Mouse (Mus musculus) embryo, embryonic 9.5 days (tissue): ENCODE measurements around the gene Bbof1.

Experiments
- DNase-seq: peaks from one replicate; pipeline ENCODE4 v3.0.0-alpha.2; 2017; ENCODE audit errors: extremely low spot score

Gene Bbof1

DNA sequence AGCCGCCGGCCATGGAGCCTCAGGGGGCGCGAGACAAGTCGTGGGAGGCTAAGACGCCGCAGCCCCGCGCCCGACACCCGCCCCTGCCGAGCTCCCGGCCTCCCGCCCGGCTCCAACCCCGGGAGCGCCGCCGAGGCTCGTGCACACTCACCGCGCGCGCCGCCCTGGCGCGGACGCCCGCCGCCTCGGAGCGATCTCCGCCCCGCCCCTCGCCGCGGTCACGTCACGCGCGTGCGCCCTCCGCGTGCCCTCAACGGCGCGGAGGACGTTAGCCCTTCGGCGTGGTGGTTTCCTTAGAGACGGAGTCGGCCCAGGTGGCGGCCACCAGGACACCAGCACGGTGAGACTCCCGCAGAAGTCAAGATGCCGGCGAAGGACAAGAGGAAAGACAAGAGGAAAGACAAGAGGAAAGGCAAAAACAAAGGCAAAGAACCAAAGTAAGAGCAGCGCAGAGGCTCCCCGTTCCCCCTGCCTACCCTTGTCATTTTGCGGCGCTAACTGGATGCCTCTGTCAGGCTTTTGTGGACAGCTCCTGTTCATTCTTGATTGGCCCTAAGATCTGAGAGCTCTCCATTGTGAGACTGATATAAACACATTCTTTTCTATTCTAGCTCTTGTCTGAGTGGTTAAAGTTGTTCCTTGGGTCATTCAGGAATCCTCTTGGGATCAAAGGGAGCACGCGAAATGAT lies at the start of gene Bbof1, which contains the start of gene Entpd5:
TSS of gene Bbof1 (plus strand) at position 253 of the 689 bp plus-strand sequence.
TSS of gene Entpd5 (minus strand) at position 211 of the 689 bp plus-strand sequence.
- DNase-seq: peak; percentile 86

DNA sequence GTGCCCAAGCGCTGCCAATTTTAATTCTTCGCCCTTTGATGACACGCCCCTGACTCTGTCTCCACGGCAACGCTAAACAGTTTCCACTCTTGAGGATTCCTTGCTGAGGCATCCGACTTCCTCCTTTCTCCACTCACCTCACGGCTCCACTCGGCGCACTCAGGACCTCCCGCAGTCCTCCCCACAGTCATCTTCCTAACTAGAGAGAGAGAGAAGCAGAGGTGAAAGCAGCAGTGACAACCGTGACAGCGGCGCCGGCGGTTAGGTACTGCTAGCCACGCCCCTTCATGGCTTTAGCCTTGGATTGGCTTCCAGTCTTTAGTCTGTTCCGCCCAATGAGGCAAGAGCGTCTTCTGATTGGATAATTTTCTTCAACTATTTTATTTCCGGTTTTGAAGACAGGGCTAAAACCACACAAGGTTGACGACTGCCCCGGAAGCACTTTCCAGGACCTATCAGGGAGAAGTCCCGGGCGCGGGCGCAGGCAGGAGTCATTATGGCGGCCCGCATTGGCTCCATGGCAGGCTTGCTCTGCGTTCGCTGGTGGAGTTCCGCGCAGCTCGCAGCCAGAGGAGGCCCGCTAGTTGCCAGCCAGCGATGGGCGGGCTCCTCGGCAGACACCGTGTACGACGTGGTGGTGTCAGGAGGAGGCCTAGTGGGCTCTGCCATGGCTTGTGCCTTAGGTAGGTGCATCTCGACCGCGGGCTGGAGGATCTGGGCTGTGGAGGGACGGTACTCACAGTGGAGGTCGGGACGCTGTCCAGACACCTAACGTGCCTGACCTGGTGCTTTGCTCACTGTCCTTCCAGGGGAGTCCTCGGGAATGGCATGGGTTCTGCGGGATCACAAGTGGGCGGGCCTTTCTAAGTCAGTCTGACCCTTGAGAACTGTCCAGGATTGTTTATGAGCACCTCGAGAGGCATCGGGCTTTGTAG lies 47.0 kb upstream of the Bbof1 start, which contains the start of the genes Coq6 and Fam161b:
TSS of gene Coq6 (plus strand) at position 103 of the 935 bp plus-strand sequence.
TSS of gene Fam161b (minus strand) at position 279 of the 935 bp plus-strand sequence.
- DNase-seq: peak; percentile 90

- DNase-seq: no peak
Observed at GRCm38 (mm10) chr12:84362872-84363271, 46.0 kb upstream of the Bbof1 start.

GRCm38 (mm10) chr12:84364291-84364690 lies 44.6 kb upstream of the Bbof1 start:
- no peak for DNase-seq

DNA sequence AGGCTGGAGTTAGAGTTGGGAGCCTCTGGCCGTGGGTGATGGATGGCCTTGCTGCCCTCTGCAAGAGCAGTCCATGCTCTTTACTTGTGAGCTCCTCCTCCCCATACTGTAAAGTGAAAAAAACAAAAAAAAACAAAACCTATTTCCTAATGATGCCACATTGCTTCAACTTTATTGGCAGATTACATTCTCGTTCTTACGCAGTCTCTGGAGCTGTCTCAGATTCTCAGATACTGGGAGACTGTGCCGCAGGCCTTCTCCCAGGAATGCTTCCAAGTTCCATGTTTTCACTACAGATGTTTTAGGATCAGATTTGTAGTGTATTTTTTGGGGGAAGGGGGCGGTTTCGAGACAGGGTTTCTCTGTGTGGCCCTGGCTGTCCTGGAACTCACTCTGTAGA lies 43.7 kb upstream of the Bbof1 start:
- DNase-seq: no peak

GRCm38 (mm10) chr12:84366971-84367370 lies 41.9 kb upstream of the Bbof1 start:
- DNase-seq: no peak

- DNase-seq: no peak
Observed at GRCm38 (mm10) chr12:84371647-84372046, 37.2 kb upstream of the Bbof1 start.

GRCm38 (mm10) chr12:84373831-84374481 lies 34.9 kb upstream of the Bbof1 start:
- DNase-seq: no peak

DNA sequence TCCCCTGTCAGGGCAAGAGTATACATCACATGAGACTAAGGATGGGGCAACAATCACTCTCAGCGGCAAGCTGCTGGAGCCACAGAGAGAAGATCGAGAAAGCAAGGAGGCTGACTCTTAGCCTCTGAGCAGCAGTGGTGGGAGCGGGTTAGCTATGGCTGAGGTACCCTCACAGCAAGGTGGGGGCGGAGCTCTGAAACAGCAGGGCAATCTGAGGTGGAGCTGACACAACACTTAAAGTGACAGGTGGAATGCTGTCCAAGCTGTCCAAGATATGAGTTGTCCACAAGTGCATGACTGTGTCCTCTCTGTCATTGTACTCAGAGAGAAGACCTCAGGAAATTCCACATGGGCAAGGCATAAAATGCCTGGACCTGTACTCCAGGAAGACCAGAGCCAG lies 26.5 kb upstream of the Bbof1 start:
- DNase-seq: no peak

DNA sequence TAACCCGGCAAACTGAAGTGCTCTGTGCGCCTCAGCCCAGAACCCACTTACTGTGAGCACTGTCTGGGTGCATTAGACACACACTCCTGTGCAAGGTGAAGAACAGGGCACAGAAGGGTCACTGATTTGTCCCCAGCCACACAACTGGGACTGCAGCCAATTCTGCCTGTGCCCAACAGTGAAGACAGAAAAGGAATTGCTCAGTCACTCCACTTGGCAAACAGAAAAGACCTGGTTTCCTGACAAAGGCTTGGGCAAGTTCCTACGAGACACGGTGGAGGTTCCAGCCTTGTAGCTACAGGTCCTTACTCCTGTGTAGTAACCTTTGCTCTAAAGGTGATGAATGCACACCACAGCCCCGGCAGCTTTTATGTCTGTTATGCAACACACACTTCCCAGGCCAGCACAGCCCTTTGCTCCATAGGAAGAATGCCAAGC lies 24.2 kb upstream of the Bbof1 start:
- DNase-seq: no peak

- DNase-seq: no peak
Observed at GRCm38 (mm10) chr12:84385408-84385807, 23.5 kb upstream of the Bbof1 start.

- DNase-seq: no peak
Observed at GRCm38 (mm10) chr12:84388097-84388496, 20.8 kb upstream of the Bbof1 start.

DNA sequence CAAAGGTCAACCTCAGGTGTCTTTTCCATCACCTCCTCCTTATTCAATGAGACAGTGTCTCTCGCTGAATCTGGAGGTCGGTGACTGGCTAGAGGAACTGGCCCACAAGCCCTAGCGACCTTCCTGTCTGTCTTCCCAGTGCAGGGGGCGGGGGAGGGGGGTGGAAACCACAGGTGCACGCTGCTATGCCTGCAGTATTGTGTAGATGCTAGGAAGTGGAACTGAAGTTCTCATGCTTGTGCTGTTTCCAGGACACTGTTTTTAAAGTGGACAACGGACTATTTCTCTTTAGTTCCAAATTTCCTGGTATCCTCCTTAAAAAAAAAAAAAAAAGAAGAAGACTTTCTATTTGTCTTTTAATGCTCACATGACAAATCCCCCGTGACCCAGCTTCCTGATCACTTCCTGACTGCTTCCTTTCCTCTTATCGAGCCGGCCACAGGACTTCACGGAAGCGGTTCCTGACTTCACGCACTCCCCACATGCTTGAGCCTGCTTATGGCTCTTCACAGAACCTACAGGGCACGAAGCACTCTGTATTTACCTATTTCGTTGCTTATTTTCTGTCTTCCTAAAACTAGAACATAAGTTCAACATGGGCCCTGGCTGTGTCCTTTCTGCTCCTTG lies 20.0 kb upstream of the Bbof1 start:
- no peak for DNase-seq

DNA sequence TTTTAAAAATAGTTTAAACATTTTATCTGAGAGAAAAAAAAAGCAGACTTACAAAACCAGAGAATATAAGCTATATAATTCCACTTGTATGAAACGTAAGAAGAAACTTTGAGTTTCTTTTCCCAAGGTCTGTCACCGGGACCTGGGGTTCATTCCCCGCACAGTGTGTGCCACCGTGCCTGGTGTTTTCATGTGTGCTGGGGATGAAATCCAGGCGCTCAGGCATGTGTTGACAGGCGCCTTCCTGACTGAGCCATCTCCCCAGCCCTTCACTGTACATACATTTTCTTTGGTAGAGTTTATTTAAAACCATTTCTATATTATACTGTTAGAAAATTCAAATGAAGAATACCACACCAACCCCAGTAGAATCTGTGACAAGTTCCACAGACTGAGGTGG lies 18.5 kb upstream of the Bbof1 start:
- no peak for DNase-seq

GRCm38 (mm10) chr12:84392681-84393080 lies 16.2 kb upstream of the Bbof1 start:
- no peak for DNase-seq

DNA sequence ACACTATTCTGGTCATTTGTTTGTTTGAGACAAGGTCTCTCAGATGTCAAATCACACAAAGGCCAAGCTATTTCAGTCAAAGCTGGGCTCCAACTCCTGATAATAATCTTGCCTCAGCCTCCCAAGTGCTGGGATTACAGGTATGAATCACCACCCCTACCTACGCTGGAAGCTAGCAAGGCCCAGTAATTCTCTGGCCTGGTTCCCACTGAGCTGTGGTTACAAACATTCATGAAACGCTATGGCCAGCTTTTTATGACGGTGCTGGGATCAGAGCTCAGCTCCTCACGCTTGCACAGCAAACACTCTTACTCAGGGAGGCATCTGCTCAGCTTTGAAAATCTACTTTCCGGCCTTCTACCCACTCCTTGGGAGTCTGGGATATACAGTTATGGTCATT lies 15.0 kb upstream of the Bbof1 start:
- DNase-seq: no peak

DNA sequence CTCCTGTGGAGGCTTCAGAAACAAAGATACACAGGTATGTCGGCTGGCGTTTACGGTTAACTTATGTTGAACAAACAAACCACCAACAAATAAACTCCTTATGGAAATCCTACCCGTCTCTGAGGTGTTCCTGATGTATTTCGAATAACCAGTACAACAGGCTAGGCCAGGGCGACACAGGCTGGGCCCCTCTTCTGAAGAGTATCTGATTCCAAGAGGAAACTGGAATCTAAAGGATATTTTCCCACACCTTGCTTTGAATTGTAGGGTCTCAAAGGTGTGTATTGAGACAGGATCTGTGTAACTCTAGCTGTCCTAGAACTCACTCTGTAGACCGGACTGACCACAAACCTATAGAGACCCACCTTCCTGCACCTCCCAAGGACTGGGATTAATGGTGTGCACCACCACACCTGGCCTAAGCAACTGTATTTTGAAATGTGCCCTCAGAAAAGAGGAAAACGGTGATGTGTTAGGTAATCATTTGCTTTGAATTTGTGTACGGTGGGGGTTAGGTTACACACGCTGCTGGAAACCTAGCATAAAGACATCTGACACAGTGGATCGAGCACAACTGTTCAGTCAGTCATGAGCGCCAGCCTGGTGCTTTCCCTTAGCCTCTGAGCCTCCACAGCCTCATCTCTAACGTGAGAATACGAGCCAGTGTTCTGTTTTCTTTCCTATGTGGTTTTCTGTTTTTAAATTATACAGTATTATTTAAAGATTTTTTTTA lies 11.8 kb upstream of the Bbof1 start:
- no peak for DNase-seq

- DNase-seq: no peak
Observed at GRCm38 (mm10) chr12:84397685-84398084, 11.2 kb upstream of the Bbof1 start.

GRCm38 (mm10) chr12:84398629-84399028 lies 10.2 kb upstream of the Bbof1 start:
- no peak for DNase-seq

DNA sequence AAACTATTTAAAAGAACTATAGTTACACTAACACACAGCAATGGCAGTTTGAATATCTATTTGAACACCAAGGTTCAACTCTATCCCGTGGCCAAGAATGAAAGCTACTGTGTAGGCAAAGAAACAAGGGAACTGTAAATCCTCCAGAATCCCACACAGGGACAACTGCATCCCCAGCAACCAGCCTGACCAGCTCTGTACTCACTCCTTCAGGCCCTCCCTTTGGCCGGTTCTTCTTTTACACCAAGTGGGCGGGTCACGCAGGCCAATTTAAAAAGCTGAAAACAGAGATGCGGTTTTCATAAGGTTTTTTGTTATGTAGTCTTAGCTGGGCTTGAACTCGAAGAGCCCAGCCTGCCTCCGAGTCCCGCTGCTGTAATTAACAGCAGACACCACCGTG lies 9.7 kb upstream of the Bbof1 start:
- no peak for DNase-seq

DNA sequence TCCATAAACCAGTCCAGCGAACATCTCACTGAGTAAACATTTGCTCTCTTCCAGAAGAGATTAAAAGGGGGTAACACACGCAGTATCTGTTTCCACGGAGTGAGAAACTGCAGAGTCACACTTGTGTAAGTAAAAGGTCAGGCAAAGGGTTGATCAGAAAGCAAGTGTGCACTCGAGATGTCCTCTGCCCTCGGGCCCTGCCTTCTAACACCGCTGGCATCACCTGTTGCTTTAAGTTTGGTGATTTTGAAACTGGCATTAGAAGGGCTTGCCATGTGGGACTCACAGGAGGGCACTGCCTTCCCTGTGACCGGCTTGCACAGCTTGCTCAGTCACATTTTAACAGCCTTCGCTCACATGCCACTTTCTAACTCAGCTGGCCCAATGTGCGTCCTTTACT lies 9.2 kb upstream of the Bbof1 start:
- DNase-seq: no peak
